Mouse (Mus musculus) embryonic fibroblast, embryonic 13.5 days (primary cell): ENCODE results near the gene Nos3.

Experiments
- CTCF ChIP-seq: IDR thresholded peaks from 2 replicates; pipeline ENCODE4 v1.5.1; 2011; ENCODE audit warnings: mild to moderate bottlenecking, control low read depth, low read length, moderate library complexity, borderline replicate concordance; ENCODE audit not compliant: insufficient read depth
- POLR2A ChIP-seq: IDR thresholded peaks from 2 replicates; pipeline ENCODE4 v1.6.1; 2011; ENCODE audit warnings: low read depth, mild to moderate bottlenecking, control low read depth, low read length, moderate library complexity

- no peak for TF ChIP-seq CTCF
- TF ChIP-seq POLR2A = no peak
Measured at GRCm38 (mm10) chr5:24385887-24386550, 21.4 kb downstream of the Nos3 start.
